Mouse (Mus musculus): ENCODE measurements at regions not wholly inside any gene's neighbourhood (a gene's known extent, or its start where the extent isn't known, plus 50 kb on each side); places are given as distances from the start of the nearest gene placed in this dataset.

- no peak for ATAC-seq (replicated peaks in 1 of 2; ENCODE audit: insufficient read depth in 1 of 2, low FRiP score in 2 of 2, low TSS enrichment in 1 of 2, low read depth in 1 of 2, poor library complexity in 2 of 2, severe bottlenecking in 2 of 2)
Observed at GRCm38 (mm10) chr10:96545312-96545711, 71.5 kb upstream of the Btg1 start.

- peak; percentile 27 to 62; a peak in 2 of 4 replicates for ATAC-seq (replicated peaks in 1 of 2; ENCODE audit: insufficient read depth in 1 of 2, low FRiP score in 2 of 2, low TSS enrichment in 1 of 2, low read depth in 1 of 2, poor library complexity in 2 of 2, severe bottlenecking in 2 of 2)
Observed at GRCm38 (mm10) chr10:96545761-96546388, 70.9 kb upstream of the Btg1 start.

GRCm38 (mm10) chr10:96549651-96550050 lies 67.2 kb upstream of the Btg1 start:
- ATAC-seq (replicated peaks in 1 of 2; ENCODE audit: insufficient read depth in 1 of 2, low FRiP score in 2 of 2, low TSS enrichment in 1 of 2, low read depth in 1 of 2, poor library complexity in 2 of 2, severe bottlenecking in 2 of 2): no peak

- ATAC-seq (replicated peaks in 1 of 2; ENCODE audit: insufficient read depth in 1 of 2, low FRiP score in 2 of 2, low TSS enrichment in 1 of 2, low read depth in 1 of 2, poor library complexity in 2 of 2, severe bottlenecking in 2 of 2): no peak
Observed at GRCm38 (mm10) chr10:96550266-96550665, 66.5 kb upstream of the Btg1 start.

- no peak for ATAC-seq (replicated peaks in 1 of 2; ENCODE audit: insufficient read depth in 1 of 2, low FRiP score in 2 of 2, low TSS enrichment in 1 of 2, low read depth in 1 of 2, poor library complexity in 2 of 2, severe bottlenecking in 2 of 2)
Observed at GRCm38 (mm10) chr10:96557336-96557735, 59.5 kb upstream of the Btg1 start.

GRCm38 (mm10) chr10:96565343-96565742 lies 51.5 kb upstream of the Btg1 start:
- ATAC-seq (replicated peaks in 1 of 2; ENCODE audit: insufficient read depth in 1 of 2, low FRiP score in 2 of 2, low TSS enrichment in 1 of 2, low read depth in 1 of 2, poor library complexity in 2 of 2, severe bottlenecking in 2 of 2): peak in 1 of 2 experiments; percentile 42; a peak in 2 of 4 replicates

All from hematopoietic stem cell, adult 5-6 weeks (primary cell).